Mouse (Mus musculus): ENCODE results near the gene Syvn1.

The Syvn1 gene

DNA sequence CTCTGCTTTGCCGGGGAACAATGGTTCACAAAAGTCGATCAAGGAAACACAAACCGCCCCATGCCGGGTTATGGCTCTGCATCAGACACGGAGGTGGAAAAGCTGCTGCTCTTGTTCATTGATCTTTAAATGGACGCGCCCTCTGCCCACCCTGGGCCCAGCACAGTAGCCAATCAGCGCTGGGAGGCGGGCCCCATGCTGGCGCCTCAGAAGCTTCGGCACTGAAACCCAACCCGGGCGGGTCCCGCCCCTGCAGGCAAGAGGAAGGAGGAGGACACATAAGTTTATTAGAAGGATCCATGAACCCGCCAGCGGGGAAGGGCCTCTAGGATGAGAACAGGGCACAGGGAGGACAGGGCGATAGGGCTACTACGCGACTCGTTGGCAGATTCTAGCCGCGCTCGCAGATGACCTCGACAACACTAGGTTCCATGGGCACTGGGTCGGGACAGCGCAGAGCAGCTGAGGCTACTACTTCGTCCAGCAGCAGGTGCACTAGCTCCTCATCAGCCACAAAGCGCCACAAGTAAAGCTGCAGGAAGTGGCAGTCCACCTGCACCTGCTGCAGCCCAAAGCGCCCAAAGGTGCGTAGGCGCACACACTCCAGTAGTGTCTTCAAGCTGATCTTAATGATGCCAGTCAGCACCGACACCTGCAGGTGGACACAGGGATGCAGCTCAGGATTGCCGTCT lies 21.5 kb downstream of the Syvn1 start, which contains the start of gene Tm7sf2:
Tm7sf2 (minus strand) TSS at position 650 of the 692 bp plus-strand sequence.
- DNase-seq (ENCODE audit: low spot score in 2 of 2): peak; percentile 81 to 82

DNA sequence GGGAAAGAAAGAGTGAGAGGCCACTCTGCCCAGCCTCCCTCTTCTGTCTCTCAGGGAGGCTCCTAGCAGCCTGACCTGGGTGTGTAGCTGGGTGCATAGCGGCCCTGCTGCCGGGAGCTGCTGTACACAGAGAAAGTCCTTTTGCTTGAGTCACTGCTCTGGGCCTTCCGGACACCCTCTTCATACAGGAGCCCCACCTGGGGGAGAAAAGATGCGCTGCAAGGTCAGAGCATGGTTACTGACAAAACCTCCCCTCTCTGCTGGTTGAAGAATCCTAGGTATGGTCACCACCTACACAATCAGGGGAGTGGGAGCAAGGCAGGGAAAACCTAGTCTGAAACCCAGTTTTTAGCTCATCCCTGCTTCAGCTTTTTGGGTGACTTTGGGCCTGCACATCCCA lies 22.6 kb downstream of the Syvn1 start:
- no peak for DNase-seq (ENCODE audit: low spot score in 2 of 2)

GRCm38 (mm10) chr19:6069851-6070250 lies 23.5 kb downstream of the Syvn1 start:
- no peak for DNase-seq (ENCODE audit: low spot score in 2 of 2)

DNA sequence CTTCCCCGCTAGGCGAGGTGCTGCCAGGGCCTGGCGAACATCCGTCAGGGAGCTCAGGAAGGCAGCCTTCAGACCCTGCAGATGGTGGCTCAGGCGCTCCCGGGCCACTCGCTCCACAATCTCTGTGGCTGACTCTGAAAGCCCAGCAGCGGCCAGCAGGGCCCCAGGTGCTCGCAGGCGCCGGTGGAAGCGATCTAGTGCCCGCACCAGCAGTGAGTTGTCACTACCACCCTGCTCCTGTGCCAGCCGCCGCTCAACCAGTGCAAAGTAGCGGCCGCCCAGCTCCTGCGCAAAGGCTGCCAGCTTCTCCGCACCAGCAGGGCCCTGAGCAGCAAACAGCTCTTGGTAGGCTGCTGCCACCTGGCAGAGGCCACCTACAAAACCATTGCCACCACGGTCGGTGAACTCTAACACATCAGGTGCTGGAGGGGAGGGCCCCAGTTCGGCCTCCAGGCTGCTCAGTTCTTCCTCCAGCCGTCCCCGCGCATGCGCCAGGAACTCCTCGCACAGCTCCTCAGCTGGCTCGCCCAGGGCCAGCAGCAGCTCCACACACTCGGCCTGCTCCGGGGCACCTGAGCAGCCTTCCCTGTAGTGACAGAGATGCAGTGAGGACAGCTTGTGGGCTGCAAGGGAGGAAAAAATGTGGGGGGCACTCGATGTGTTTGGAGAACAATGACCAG lies 24.3 kb downstream of the Syvn1 start:
- no peak for DNase-seq (ENCODE audit: low spot score in 2 of 2)

DNA sequence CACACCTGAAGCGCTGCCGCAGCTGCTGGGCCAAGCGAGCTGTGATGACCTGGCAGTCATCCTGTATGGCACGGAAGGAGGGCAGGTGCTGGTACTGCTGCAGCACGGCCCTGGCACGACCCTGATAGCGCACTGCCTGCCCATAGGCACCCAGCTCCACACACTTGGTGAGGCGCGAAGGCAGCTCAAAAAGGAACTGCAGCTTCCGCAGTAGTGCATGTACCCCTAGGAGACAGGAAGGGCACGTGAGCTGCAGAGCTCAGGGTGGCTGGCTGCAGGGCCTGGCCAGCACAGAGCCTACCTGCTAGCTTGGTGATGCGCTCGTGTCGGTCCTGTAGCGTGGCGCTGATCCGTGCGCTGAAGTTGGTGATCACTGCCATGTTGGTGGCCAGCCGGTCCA lies 24.9 kb downstream of the Syvn1 start:
- DNase-seq (ENCODE audit: low spot score in 2 of 2): no peak

DNA sequence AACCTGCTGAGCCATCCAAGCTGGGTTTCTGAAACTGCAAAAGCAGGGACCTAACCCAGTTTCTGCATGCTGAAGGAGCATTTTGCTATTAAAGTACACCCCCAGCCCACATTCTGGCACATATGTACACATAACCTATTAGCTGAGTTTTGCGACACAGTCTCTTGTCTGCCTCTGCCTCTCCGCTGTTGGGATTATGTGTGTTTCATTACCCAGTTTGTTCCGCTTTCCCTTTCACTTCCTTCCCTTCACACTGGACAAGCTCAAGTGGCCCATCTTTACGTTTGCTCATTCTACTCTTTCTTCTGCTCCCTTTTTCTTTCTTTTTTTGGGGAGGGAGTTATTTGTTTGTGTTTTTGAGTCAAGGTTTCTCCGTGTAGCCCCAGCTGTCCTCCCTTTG lies 27.5 kb downstream of the Syvn1 start:
- no peak for DNase-seq (ENCODE audit: low spot score in 2 of 2)

DNA sequence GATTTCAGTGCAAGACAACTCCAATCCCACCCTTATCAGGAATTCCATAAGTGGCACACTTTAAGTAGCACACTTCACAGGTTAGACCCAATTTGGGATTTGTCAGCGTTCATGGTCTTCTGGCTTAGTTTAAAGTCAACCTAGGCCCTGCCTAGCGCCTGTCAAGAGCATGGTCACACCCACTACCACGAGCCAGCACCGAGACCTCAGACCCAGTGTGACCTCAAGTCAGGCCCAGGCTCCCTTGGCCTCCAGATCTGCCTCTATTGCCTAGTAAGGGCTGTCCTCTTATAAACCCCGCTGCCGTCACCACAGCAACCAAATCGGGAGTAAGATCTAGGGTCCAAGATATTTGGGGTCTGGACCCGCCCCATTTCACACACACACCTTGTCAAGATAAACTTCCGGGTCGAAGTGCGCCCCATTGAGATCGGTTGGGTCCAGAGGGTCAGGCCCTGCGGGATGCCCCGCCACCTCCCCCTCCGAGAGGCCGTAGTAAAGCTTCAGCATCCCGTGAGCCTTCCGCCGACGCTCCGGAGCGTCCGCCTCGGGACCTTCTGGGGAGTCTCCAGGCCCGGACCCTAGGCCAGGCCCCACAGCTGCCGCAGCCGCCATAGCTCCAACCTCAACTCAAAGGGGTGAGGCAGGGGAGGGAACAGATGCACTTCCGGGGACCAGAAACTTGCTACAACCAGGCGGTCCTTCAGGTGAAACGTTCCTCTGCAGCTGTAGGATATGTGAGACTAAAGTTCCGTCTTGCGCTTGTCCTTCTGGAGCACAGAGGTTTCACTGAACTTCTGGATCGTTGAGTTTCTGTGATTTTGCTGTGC lies 30.4 kb downstream of the Syvn1 start, which contains the start of gene Vps51:
Vps51 (minus strand) TSS at position 668 of the 830 bp plus-strand sequence.
- peak; percentile 82 to 83 for DNase-seq (ENCODE audit: low spot score in 2 of 2)

DNA sequence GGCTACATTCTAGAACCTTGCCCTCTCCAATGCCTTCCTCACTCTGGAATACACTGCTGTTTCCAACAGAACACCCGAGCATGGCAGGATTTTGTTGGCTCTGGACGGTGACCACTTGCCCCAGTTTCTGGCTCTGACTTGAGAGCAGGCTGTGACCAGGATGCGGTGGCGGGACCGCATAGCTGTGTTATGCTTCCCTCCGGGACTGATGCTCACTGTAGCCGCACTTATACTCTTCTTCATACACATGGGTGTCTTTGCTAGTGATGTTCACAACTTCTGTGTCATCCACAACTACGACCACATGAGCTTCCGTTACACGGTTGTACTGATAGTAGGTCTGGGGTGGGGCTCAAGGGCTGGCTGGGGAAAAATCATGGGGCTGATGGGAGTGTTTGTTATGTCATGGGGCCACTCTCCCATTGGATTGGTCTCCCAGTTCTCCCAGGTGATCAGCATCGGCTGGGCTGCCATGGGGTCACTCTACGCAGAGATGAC lies 33.7 kb downstream of the Syvn1 start, which contains the start of gene Tmem262:
Tmem262 (plus strand) TSS at position 51 of the 498 bp plus-strand sequence.
- DNase-seq (ENCODE audit: low spot score in 2 of 2): no peak

DNA sequence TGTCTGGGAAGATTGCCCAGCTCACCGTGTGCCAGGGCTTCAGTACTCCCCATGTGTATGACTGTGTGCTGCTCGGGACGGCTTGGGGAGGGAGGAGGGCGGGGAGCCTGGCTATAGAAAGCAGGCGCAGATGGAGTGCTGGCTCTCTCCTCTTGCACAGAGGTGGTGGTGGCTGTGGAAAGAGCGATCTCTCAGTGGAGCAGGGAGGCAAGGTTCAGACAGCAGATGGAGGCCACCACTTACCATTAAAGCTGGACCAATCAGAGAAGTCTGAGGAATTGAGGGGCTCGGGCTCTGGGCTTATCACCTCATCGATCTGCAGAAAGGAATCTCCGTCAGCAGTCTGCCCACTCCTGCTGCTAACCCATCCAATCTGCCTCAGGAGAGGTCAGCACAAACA lies 35.8 kb downstream of the Syvn1 start, which contains the start of gene Gm28374:
Gm28374 (minus strand) TSS at position 101 of the 400 bp plus-strand sequence.
- DNase-seq (ENCODE audit: low spot score in 2 of 2): no peak

DNA sequence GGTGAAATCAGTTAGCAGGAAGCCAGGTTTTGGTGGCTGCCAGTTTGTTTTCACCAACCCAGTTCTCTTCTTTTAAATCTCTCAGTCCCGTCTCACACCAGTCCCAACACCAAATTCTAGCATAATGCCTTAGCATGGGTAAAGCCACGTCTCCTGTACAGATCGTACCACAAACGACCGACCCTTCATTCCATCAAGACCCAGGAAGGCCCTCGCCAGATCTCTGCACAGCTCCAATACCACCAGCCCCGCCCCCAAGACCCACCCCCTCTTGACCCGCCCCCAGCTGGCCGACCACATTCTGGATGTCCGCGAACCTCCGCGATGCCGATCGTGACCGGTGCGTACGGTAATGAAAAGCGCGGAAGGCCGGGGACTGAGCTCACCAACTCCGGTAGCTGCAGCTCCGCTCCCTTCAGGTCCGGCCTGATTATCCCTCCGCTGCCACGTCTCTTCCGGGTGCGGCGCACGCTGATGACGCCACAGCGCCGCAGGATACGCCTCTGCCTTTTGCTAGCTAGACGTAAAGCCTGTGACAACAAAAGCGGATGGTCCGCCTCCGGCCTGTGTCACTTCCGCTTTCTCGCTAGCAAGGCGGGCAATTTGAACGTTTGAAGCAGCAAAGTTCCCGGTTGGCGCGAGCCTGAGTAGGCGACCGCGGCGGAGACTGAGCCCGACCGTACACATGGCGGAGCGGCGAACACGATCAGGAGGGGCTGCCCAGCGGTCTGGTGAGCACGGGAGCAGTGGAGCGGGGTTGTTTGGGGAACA lies 38.3 kb downstream of the Syvn1 start, which contains the start of the genes Zfpl1 and Cdca5:
Zfpl1 (minus strand) TSS at position 479 of the 771 bp plus-strand sequence.
Cdca5 (plus strand) TSS at position 506 of the 771 bp plus-strand sequence.
- DNase-seq (ENCODE audit: low spot score in 2 of 2): peak; percentile 97

DNA sequence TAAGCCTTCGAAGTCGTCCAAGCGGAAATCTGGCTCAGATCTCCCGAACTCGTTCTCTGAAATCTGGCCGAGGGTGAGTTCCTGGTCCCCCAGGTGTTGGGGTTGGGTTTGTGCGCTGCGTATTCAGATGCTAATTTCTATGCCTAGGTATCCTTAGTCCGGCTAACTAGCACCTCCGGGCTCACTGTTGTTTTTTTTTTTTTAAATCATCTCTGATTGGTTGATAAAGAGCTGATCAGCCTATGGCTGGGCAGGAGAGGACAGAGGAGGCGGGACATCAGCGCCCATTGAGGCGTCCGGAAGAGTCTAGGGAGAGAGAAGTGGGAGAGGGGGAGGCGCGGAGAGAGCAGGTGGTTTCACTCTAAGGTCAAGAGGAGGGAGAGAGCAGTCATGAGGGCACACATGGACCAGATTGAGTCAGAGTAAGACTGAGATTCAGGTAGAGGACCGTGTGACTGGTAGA lies 39.1 kb downstream of the Syvn1 start:
- no peak for DNase-seq (ENCODE audit: low spot score in 2 of 2)

- no peak for DNase-seq (ENCODE audit: low spot score in 2 of 2)
These were observed 42.5 kb downstream of the Syvn1 start for GRCm38 (mm10) chr19:6088841-6089240.

DNA sequence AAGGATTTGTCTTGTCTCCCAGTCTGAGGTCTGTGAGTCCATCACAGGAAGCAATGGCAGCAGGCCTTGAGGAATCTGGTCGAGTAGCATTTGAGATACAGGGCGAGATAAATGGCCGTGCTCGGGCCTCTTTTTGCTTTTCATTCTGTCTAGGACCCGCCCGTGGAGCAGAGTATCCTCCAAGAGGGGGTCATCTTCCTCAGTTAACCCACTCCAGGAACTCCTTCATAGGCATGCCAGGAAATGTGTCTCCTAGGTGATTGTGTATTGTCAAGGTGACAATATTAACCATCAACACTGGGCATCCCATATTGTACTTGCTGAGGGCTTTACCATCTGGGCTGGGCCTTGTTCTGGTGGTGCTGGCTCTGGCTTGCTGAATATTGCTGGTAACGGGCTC lies 47.7 kb downstream of the Syvn1 start, which contains the start of gene AC131692.1:
AC131692.1 (plus strand) TSS at position 301 of the 400 bp plus-strand sequence.
- no peak for DNase-seq (ENCODE audit: low spot score in 2 of 2)

DNA sequence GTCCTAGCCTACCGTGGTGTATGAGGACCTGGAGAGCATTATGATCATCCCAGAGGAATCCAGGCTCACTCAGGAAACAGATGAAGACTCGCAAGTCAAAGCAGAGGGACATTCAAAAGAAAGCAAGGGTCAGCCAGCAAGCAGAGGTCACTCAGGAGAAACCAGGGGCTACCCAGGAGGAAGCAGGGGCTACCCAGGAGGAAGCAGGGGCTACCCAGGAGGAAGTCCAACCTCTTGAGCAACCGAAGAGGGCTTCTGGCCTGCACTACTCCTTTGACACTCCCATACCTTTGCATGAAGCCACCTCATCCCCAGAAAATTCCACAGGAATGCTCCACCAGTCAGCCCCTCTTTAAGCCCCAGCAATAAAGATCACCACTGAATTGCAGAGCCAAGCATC lies 51.5 kb downstream of the Syvn1 start:
- DNase-seq (ENCODE audit: low spot score in 2 of 2): no peak

DNA sequence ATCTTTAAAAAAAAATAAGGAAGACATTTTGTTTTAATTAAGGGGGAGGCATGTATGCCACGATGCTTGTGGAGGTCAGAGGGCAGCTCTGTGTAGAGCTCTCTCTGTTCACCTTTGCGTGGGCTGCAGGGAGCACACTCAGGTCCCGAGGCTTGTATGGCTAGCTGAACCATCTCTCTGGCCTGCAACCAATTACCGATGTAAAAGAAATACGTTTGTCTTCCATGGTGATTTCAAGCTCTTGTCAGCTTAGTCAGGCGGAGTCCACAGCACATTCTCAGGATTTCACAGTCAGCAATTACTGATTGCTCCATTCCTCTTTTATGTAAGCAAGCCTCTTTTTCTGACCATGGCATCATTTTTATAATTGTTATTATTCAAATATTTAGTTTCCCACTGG lies 54.8 kb downstream of the Syvn1 start:
- DNase-seq (ENCODE audit: low spot score in 2 of 2): no peak

DNA sequence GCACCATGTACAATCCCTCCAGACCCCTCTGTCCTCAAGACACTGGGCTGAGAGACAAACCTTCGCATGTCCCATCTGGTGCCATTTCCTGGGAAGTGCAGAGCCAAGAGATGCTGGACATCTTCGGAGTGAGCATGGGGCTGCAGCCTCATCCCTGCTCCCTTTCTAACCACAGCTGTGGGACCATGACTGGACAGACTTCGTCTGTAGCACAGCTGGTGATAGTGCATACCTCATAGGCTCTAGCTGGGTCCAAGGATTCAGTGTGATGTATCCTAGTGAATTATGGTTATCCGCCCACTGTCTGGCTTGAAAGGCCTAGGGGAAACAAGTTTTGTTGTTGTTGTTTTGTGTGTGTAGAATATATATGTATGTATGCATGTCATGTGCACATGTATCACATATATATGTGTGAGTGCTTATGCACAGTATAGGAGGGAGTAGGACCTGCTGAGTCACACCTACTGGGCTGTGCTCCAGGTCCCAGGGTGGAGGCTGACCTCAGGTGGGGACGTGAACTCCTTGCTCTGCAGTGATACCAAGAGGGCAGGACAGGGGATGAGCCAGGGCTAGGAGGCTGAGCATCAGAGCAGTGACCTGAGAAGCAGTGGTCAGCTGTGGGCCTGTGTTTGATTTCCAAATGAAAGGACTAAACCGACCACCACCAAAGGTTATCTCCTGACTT lies 55.9 kb downstream of the Syvn1 start:
- DNase-seq (ENCODE audit: low spot score in 2 of 2): no peak
